ENCODE assay signal across 16 mouse cellular contexts in the genomic region with DNA sequence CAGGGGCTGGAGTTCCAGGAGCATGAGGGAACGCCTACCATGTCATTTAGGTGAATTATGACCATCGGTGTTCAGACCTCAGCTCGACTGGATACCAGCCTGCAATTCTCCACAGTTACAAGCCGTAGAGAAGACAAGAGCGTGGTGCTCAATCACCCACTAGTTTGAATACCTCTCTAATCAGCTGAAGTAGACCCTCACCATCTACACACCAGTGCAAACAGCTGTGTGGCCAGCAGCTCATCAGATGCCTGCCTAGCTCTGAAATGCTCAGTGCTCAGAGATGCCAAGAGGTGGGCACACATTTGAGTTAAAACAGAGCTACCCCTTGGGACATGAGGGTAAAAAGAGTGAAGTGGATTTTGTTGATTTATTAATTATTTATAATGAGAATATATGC.
"Had no signal": no experiment of that assay in that cellular context is flagged by ENCODE, and none has a peak within 500 bp of the region (broad histone marks: within the 10 kb centered on the region; RNA-seq: fewer than 3 reads in every experiment).

No protein-coding gene starts in this region.

- H3K27me3 ChIP-seq: hindbrain, embryonic 15.5 days; limb, embryonic 15.5 days; liver, embryonic 12.5 days; lung, embryonic 15.5 days; megakaryocyte, embryonic 14.5 days; midbrain, embryonic 12.5 days had no signal

- H3K9ac ChIP-seq: hindbrain, embryonic 15.5 days; limb, embryonic 15.5 days; liver, embryonic 12.5 days; lung, embryonic 15.5 days; midbrain, embryonic 12.5 days had no signal

- H3K4me2 ChIP-seq: hindbrain, embryonic 15.5 days; limb, embryonic 15.5 days; liver, embryonic 12.5 days; lung, embryonic 15.5 days; midbrain, embryonic 12.5 days had no signal

- H3K9me3 ChIP-seq: hindbrain, embryonic 15.5 days; limb, embryonic 15.5 days; liver, embryonic 12.5 days; lung, embryonic 15.5 days; midbrain, embryonic 12.5 days had no signal

- H3K4me1 ChIP-seq: hindbrain, embryonic 15.5 days; limb, embryonic 15.5 days; liver, embryonic 12.5 days; lung, embryonic 15.5 days; megakaryocyte, embryonic 14.5 days; midbrain, embryonic 12.5 days had no signal

- DNase-seq: kidney, adult 2 months; kidney, postnatal 14 days; layer of hippocampus, adult 9-11 months; layer of hippocampus, postnatal 36 days; lung, postnatal 14 days; right cerebral cortex, adult 18-20 months; right cerebral cortex, postnatal 25 days had no signal

- ATAC-seq: intestine, embryonic 16.5 days; liver, embryonic 12.5 days had no signal

- H3K36me3 ChIP-seq: hindbrain, embryonic 15.5 days; limb, embryonic 15.5 days; liver, embryonic 12.5 days; lung, embryonic 15.5 days; midbrain, embryonic 12.5 days had no signal

- H3K4me3 ChIP-seq: hindbrain, embryonic 15.5 days; limb, embryonic 15.5 days; liver, embryonic 12.5 days; lung, embryonic 15.5 days; megakaryocyte, embryonic 14.5 days; midbrain, embryonic 12.5 days; myocyte had no signal

- H3K27ac ChIP-seq: hindbrain, embryonic 15.5 days; limb, embryonic 15.5 days; liver, embryonic 12.5 days; lung, embryonic 15.5 days; macrophage; midbrain, embryonic 12.5 days had no signal
